Mouse (Mus musculus) liver, embryonic 14.5 days (tissue): ENCODE data around the gene Dner.

Source experiments
- CTCF ChIP-seq: IDR thresholded peaks from 2 replicates; pipeline ENCODE4 v1.5.1; 2016; ENCODE audit warnings: antibody characterized with exemption, low read depth, control low read depth
- EP300 ChIP-seq: IDR thresholded peaks from 2 replicates; pipeline ENCODE4 v1.6.1; 2016; ENCODE audit warnings: antibody characterized with exemption, low read depth

DNA sequence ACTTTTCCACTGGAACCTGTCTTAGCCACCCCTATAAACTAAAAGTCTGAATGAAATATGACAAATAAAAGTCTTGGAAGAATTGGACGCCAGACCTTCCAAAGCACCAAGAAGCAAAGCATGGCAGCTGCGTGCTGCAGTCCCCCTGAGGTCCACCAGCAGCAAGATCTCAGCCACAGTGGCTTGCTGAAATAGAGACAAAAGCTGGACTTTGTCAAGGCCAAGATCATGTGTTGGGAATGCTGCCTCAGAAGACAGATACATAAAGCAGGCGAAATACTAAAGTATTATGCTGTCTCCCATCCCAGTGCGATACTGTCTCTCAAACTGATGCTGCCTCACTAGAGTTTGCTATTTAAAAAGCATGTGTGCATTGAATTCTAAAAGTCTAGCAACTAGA, 296.9 kb downstream of the Dner start:
- TF ChIP-seq CTCF (no peak), EP300 (no peak)
